ENCODE assay signal across 14 mouse cellular contexts in genomic region chr1:104838206-104838915, GRCm38 (mm10).
A peak's percentile ranks its signal among the peaks of the same experiment; 100 is the strongest.
DNase-seq lines count a peak whose midpoint lies in the region; ATAC-seq and TF ChIP-seq lines count a peak whose summit lies in the region.
"Had no signal": no experiment of that assay in that cellular context is flagged by ENCODE, and none has a peak within 500 bp of the region (broad histone marks: within the 10 kb centered on the region; RNA-seq: fewer than 3 reads in every experiment).

No protein-coding gene starts in this region.

- H3K9me3 ChIP-seq in forebrain, embryonic 16.5 days (ENCODE audit: control insufficient read depth, low read length), result no peaks in the 10 kb centered on the region
- no peaks in the 10 kb centered on the region for H3K9me3 ChIP-seq in midbrain, embryonic 15.5 days
- H3K9me3 ChIP-seq: embryonic facial prominence, embryonic 13.5 days; heart, embryonic 15.5 days; limb, embryonic 15.5 days; lung, embryonic 15.5 days had no signal

- H3K27me3 ChIP-seq in forebrain, embryonic 16.5 days (replicated peaks; ENCODE audit: control insufficient read depth, insufficient read depth, low read length), result no peaks in the 10 kb centered on the region
- no peaks in the 10 kb centered on the region for H3K27me3 ChIP-seq in midbrain, embryonic 15.5 days (replicated peaks)
- H3K27me3 ChIP-seq: embryonic facial prominence, embryonic 13.5 days; heart, embryonic 15.5 days; limb, embryonic 15.5 days; lung, embryonic 15.5 days had no signal

- ATAC-seq in forebrain, embryonic 16.5 days, result peak; percentile 81
- ATAC-seq in midbrain, embryonic 15.5 days (replicated peaks), result peak; percentile 66; the same call in 1 of the 2 replicates
- ATAC-seq: intestine, embryonic 16.5 days had no signal

- H3K9ac ChIP-seq in forebrain, embryonic 16.5 days (replicated peaks; ENCODE audit: low read depth, low read length), result no peak overlapping the region
- H3K9ac ChIP-seq in midbrain, embryonic 15.5 days, result no peak overlapping the region
- H3K9ac ChIP-seq: embryonic facial prominence, embryonic 13.5 days; heart, embryonic 15.5 days; limb, embryonic 15.5 days; lung, embryonic 15.5 days had no signal

- H3K4me1 ChIP-seq in forebrain, embryonic 16.5 days (replicated peaks; ENCODE audit: control insufficient read depth, insufficient read depth, low read length), result peaks cover 3% of the 10 kb centered on the region
- H3K4me1 ChIP-seq in midbrain, embryonic 15.5 days, result peaks cover 5% of the 10 kb centered on the region; the same call in 1 of the 2 replicates
- H3K4me1 ChIP-seq: embryonic facial prominence, embryonic 13.5 days; heart, embryonic 15.5 days; limb, embryonic 15.5 days; lung, embryonic 15.5 days had no signal

- H3K4me2 ChIP-seq in forebrain, embryonic 16.5 days (ENCODE audit: low read length), result 0 out of 2 replicates have a peak overlapping the region, but pooled peaks have one; percentile 3
- H3K4me2 ChIP-seq in midbrain, embryonic 15.5 days, result no peak overlapping the region
- H3K4me2 ChIP-seq: embryonic facial prominence, embryonic 13.5 days; heart, embryonic 15.5 days; limb, embryonic 15.5 days; lung, embryonic 15.5 days had no signal

- H3K27ac ChIP-seq in layer of hippocampus, adult 2 months, result peak overlapping the region; percentile 72
- H3K27ac ChIP-seq in forebrain, embryonic 16.5 days (ENCODE audit: low read length), result no peak overlapping the region
- H3K27ac ChIP-seq in midbrain, embryonic 15.5 days, result 0 out of 2 replicates have a peak overlapping the region, but pooled peaks have one; percentile 11
- H3K27ac ChIP-seq: embryonic facial prominence, embryonic 13.5 days; heart, embryonic 15.5 days; limb, embryonic 15.5 days; lung, embryonic 15.5 days had no signal

- intact Hi-C loops in gastrocnemius, postnatal 14 days (cut with DNase I; ENCODE audit: low total_unique reads), result no loop called here

- peak in 1 of 2 experiments; percentile 19 for DNase-seq in layer of hippocampus, adult 2 months (ENCODE audit: low spot score in 2 of 2)
- DNase-seq in layer of hippocampus, adult 11-12 months (ENCODE audit: low spot score), result no peak
- DNase-seq in ZHBTc4 (ENCODE audit: low read depth, low spot score), result peak; percentile 46
- no peak for DNase-seq in adrenal gland, adult 8-10 months
- DNase-seq in gastrocnemius, postnatal 14 days, result no peak
- DNase-seq in cerebellum, adult 11-12 months, result no peak
- DNase-seq: thymus, adult 2 months had no signal

- no peaks in the 10 kb centered on the region for H3K36me3 ChIP-seq in forebrain, embryonic 16.5 days (ENCODE audit: control insufficient read depth, insufficient read depth)
- no peaks in the 10 kb centered on the region for H3K36me3 ChIP-seq in midbrain, embryonic 15.5 days (replicated peaks)
- H3K36me3 ChIP-seq: embryonic facial prominence, embryonic 13.5 days; heart, embryonic 15.5 days; limb, embryonic 15.5 days; lung, embryonic 15.5 days had no signal

- 10% methylated on average over 4 of the region's 4 CpGs for WGBS in forebrain, embryonic 16.5 days
- WGBS in midbrain, embryonic 15.5 days, result 29% methylated on average over 4 of the region's 4 CpGs

- H3K4me3 ChIP-seq in layer of hippocampus, adult 2 months, result no peak overlapping the region; the same call in 1 of the 2 replicates
- H3K4me3 ChIP-seq in forebrain, embryonic 16.5 days (replicated peaks; ENCODE audit: low read length), result no peak overlapping the region
- no peak overlapping the region for H3K4me3 ChIP-seq in midbrain, embryonic 15.5 days
- H3K4me3 ChIP-seq: embryonic facial prominence, embryonic 13.5 days; heart, embryonic 15.5 days; limb, embryonic 15.5 days; lung, embryonic 15.5 days had no signal

- TF ChIP-seq CTCF in layer of hippocampus, adult 2 months (conservative IDR thresholded peaks at IDR 0.05), result no peak
